Mouse (Mus musculus) heart, embryonic 16.5 days (tissue): ENCODE results near the gene Id1. TPM values are rescaled to one million over a fixed set of nuclear protein-coding genes. Genes with fewer than 3 reads are reported as not detected.

Experiments
- ATAC-seq: fragments of 200-750 bp; cut with Nextera tagmentation; replicated peaks from 2 replicates; pipeline ENCODE4 v1.8.0; 2017; ENCODE audit warnings: moderate number of reproducible peaks; ENCODE audit not compliant: insufficient read depth, low FRiP score; ENCODE audit errors: extremely low read depth
- H3K27ac ChIP-seq: fragments of 300-500 bp; sonication (generic); 2 replicates; pipeline ENCODE4 v1.5.1; 2014; ENCODE audit warnings: mild to moderate bottlenecking, low read length, control low read depth, moderate library complexity
- H3K27me3 ChIP-seq: fragments of 300-500 bp; sonication (generic); 2 replicates; pipeline ENCODE4 v1.6.1; 2014; ENCODE audit warnings: low read length, mixed read lengths; ENCODE audit not compliant: control insufficient read depth, insufficient read depth
- H3K36me3 ChIP-seq: fragments of 300-500 bp; sonication (generic); 2 replicates; pipeline ENCODE4 v1.6.1; 2014; ENCODE audit not compliant: control insufficient read depth, insufficient read depth
- H3K4me1 ChIP-seq: fragments of 300-500 bp; sonication (generic); 2 replicates; pipeline ENCODE4 v1.6.1; 2014; ENCODE audit warnings: low read length, mixed read lengths; ENCODE audit not compliant: control insufficient read depth, insufficient read depth
- H3K4me2 ChIP-seq: fragments of 300-500 bp; sonication (generic); 2 replicates; pipeline ENCODE4 v1.6.1; 2014; ENCODE audit warnings: low read depth, mild to moderate bottlenecking, control low read depth, low read length
- H3K4me3 ChIP-seq: fragments of 300-500 bp; sonication (generic); 2 replicates; pipeline ENCODE4 v1.5.1; 2014; ENCODE audit warnings: mild to moderate bottlenecking, control low read depth, low read length
- H3K9ac ChIP-seq: fragments of 300-500 bp; sonication (generic); 2 replicates; pipeline ENCODE4 v1.6.1; 2014; ENCODE audit warnings: low read length, control low read depth
- H3K9me3 ChIP-seq: fragments of 300-500 bp; sonication (generic); replicated peaks from 2 replicates; pipeline ENCODE4 v1.6.1; 2016; ENCODE audit warnings: low read length; ENCODE audit not compliant: control insufficient read depth
- WGBS: fragments of 180-500 bp; shearing (Covaris S2); extraction: QIAGEN DNeasy Blood & Tissue Kit; methylation state at CpG from one replicate; pipeline ENCODE4 v1.1.7; 2014; 5-methylcytosine and 5-hydroxymethylcytosine counted together
- polyA plus RNA-seq: library from polyadenylated mRNA; unstranded; fragments of >200 nt; fragmentation: Nextera tagmentation; extraction: Ambion mirVana; gene quantifications from 2 replicates; pipeline ENCODE4 v1.2.1, GENCODE M21; 2015

Gene Id1
- polyA plus RNA-seq, 1 experiment from 2014 or later = 56.3 TPM

- H3K36me3 ChIP-seq = no peaks in the 10 kb centered on the region
- H3K4me1 ChIP-seq = peaks cover 8% of the 10 kb centered on the region; the same call in 1 of the 2 replicates
- H3K27ac ChIP-seq = no peak overlapping the region
- ATAC-seq = no peak
- no peaks in the 10 kb centered on the region for H3K27me3 ChIP-seq
- no peak overlapping the region for H3K9ac ChIP-seq
- H3K4me3 ChIP-seq = no peak overlapping the region
- H3K9me3 ChIP-seq = no peaks in the 10 kb centered on the region
- no peak overlapping the region for H3K4me2 ChIP-seq
- WGBS = 60% methylated on average over 7 of the region's 7 CpGs
Measured at GRCm38 (mm10) chr2:152769677-152770076, 33.6 kb downstream of the Id1 start.

DNA sequence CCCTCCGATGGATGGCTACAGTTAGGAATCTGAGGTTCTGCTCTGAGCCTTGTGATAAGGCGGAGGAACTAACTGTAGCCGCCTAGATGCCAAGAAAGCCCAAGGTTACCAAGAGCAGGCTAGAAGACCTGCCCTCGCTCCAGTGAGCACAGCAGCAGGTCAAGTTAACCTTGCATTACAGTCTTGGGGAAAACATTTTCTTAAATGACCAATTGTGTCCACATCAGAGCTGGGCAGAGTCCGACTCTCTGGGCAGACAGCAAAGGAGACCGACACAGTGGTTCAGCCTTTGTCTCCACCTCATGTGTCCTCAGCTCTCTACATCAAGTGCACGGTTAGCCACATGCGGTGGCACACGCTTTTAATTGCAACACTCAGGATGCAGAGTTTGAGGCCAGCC is 35.5 kb downstream of the Id1 start:
- H3K9me3 ChIP-seq = no peaks in the 10 kb centered on the region
- H3K27ac ChIP-seq = no peak overlapping the region
- no peak overlapping the region for H3K4me3 ChIP-seq
- no peak overlapping the region for H3K4me2 ChIP-seq
- no peaks in the 10 kb centered on the region for H3K36me3 ChIP-seq
- no peak overlapping the region for H3K9ac ChIP-seq
- H3K27me3 ChIP-seq = no peaks in the 10 kb centered on the region
- 82% methylated on average over 9 of the region's 9 CpGs for WGBS
- ATAC-seq = no peak
- H3K4me1 ChIP-seq = peaks cover 3% of the 10 kb centered on the region; the same call in 1 of the 2 replicates

GRCm38 (mm10) chr2:152772231-152772630 is 36.2 kb downstream of the Id1 start:
- WGBS = 25% methylated on average over 1 of the region's 1 CpGs
- ATAC-seq = no peak

GRCm38 (mm10) chr2:152775357-152775756 is 39.3 kb downstream of the Id1 start:
- no peaks in the 10 kb centered on the region for H3K9me3 ChIP-seq
- H3K36me3 ChIP-seq = no peaks in the 10 kb centered on the region; the same call in 1 of the 2 replicates
- no peaks in the 10 kb centered on the region for H3K27me3 ChIP-seq
- no peak for ATAC-seq
- WGBS = 71% methylated on average over 4 of the region's 4 CpGs
- no peaks in the 10 kb centered on the region for H3K4me1 ChIP-seq
- no peak overlapping the region for H3K9ac ChIP-seq
- H3K4me3 ChIP-seq = no peak overlapping the region
- no peak overlapping the region for H3K4me2 ChIP-seq
- H3K27ac ChIP-seq = no peak overlapping the region

More at GRCm38 (mm10) chr2:152772231-152772630, 36.2 kb downstream of the Id1 start:
- H3K36me3 ChIP-seq = no peaks in the 10 kb centered on the region
- H3K4me2 ChIP-seq = no peak overlapping the region
- H3K4me1 ChIP-seq = no peaks in the 10 kb centered on the region
- no peaks in the 10 kb centered on the region for H3K27me3 ChIP-seq
- no peak overlapping the region for H3K4me3 ChIP-seq
- no peaks in the 10 kb centered on the region for H3K9me3 ChIP-seq
- no peak overlapping the region for H3K9ac ChIP-seq
- no peak overlapping the region for H3K27ac ChIP-seq

GRCm38 (mm10) chr2:152776019-152776418 is 40.0 kb downstream of the Id1 start:
- Histone ChIP-seq H3K4me1 (no peaks in the 10 kb centered on the region), H3K4me2 (no peak overlapping the region), H3K27me3 (no peaks in the 10 kb centered on the region), H3K27ac (no peak overlapping the region), H3K4me3 (no peak overlapping the region), H3K9me3 (no peaks in the 10 kb centered on the region), H3K9ac (no peak overlapping the region), H3K36me3 (no peaks in the 10 kb centered on the region; the same call in 1 of the 2 replicates)
- ATAC-seq = no peak
- 86% methylated on average over 3 of the region's 3 CpGs for WGBS

DNA sequence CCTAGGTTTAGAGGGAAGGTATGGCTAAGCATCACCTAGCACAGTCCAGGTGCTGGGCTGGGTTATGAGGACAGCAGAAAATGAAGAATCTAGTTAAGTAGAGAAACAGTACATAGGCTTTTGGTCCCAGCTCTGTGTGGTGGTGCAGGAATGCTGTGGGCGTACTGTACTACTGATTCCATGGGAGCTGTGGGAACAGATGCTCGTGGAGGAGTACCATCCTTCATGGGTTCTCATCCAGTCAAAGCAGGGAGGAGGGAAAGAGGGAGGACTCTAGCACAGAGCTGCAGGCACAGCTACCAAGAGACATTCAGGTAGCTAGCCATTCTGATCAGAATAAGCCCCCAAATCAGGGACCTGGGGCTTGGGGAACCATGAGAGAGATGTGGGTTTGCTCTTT is 40.4 kb downstream of the Id1 start:
- H3K4me2 ChIP-seq = no peak overlapping the region

GRCm38 (mm10) chr2:152777081-152777480 is 41.0 kb downstream of the Id1 start:
- Histone ChIP-seq H3K27ac (no peak overlapping the region), H3K4me1 (no peaks in the 10 kb centered on the region), H3K4me2 (no peak overlapping the region), H3K4me3 (no peak overlapping the region), H3K36me3 (no peaks in the 10 kb centered on the region; the same call in 1 of the 2 replicates), H3K27me3 (no peaks in the 10 kb centered on the region), H3K9ac (no peak overlapping the region), H3K9me3 (no peaks in the 10 kb centered on the region)
- ATAC-seq = no peak
- 88% methylated on average over 3 of the region's 3 CpGs for WGBS

More for the DNA sequence above, 40.4 kb downstream of the Id1 start:
- no peak for ATAC-seq
- Histone ChIP-seq H3K4me3 (no peak overlapping the region), H3K27me3 (no peaks in the 10 kb centered on the region), H3K36me3 (no peaks in the 10 kb centered on the region; the same call in 1 of the 2 replicates), H3K4me1 (no peaks in the 10 kb centered on the region), H3K9me3 (no peaks in the 10 kb centered on the region), H3K9ac (no peak overlapping the region), H3K27ac (no peak overlapping the region)
- 73% methylated on average over 2 of the region's 2 CpGs for WGBS

- Histone ChIP-seq H3K36me3 (no peaks in the 10 kb centered on the region; the same call in 1 of the 2 replicates), H3K9ac (no peak overlapping the region), H3K4me1 (peaks cover 5% of the 10 kb centered on the region), H3K27ac (no peak overlapping the region), H3K9me3 (no peaks in the 10 kb centered on the region), H3K27me3 (no peaks in the 10 kb centered on the region), H3K4me2 (no peak overlapping the region), H3K4me3 (no peak overlapping the region)
- no peak for ATAC-seq
- 86% methylated on average over 2 of the region's 2 CpGs for WGBS
Measured at GRCm38 (mm10) chr2:152780466-152780865, 44.4 kb downstream of the Id1 start.

- Histone ChIP-seq H3K4me2 (no peak overlapping the region), H3K27ac (no peak overlapping the region), H3K9ac (no peak overlapping the region), H3K36me3 (no peaks in the 10 kb centered on the region; the same call in 1 of the 2 replicates), H3K27me3 (no peaks in the 10 kb centered on the region), H3K4me1 (peaks cover 12% of the 10 kb centered on the region), H3K4me3 (no peak overlapping the region), H3K9me3 (no peaks in the 10 kb centered on the region)
- ATAC-seq = no peak
- WGBS = 55% methylated on average over 3 of the region's 3 CpGs
Measured at GRCm38 (mm10) chr2:152781031-152781711, 45.1 kb downstream of the Id1 start.
